Mouse (Mus musculus): ENCODE measurements around the gene Atrnl1. TPM values are rescaled to one million over a fixed set of nuclear protein-coding genes. Genes with fewer than 3 reads are reported as not detected.

Gene Atrnl1
- polyA plus RNA-seq, 1 experiment from 2014 or later: 7.6 TPM

GRCm38 (mm10) chr19:58097195-58097594 lies 486.4 kb downstream of the Atrnl1 start:
- Histone ChIP-seq H3K9me3 (ENCODE audit: control insufficient read depth, low read length) (no peaks in the 10 kb centered on the region), H3K9ac (ENCODE audit: low read length) (no peak overlapping the region), H3K36me3 (ENCODE audit: control insufficient read depth, insufficient read depth, low read length) (no peaks in the 10 kb centered on the region), H3K4me2 (ENCODE audit: low read depth) (no peak overlapping the region), H3K27ac (ENCODE audit: low read depth, low read length) (no peak overlapping the region), H3K27me3 (ENCODE audit: control insufficient read depth, insufficient read depth, low read length) (no peaks in the 10 kb centered on the region), H3K4me3 (ENCODE audit: low read depth, low read length) (no peak overlapping the region), H3K4me1 (ENCODE audit: control insufficient read depth, insufficient read depth, low read length) (no peaks in the 10 kb centered on the region)
- no peak for DNase-seq (ENCODE audit: low spot score)
- no peak for ATAC-seq (ENCODE audit: insufficient read depth, low FRiP score, low TSS enrichment)
- 82% methylated on average over 2 of the region's 2 CpGs for WGBS

GRCm38 (mm10) chr19:58099539-58099938 lies 488.7 kb downstream of the Atrnl1 start:
- no peak overlapping the region for H3K4me3 ChIP-seq (ENCODE audit: low read depth, low read length)
- no peak overlapping the region for H3K4me2 ChIP-seq (ENCODE audit: low read depth)
- H3K9ac ChIP-seq (ENCODE audit: low read length): no peak overlapping the region
- H3K27me3 ChIP-seq (ENCODE audit: control insufficient read depth, insufficient read depth, low read length): no peaks in the 10 kb centered on the region
- H3K9me3 ChIP-seq (ENCODE audit: control insufficient read depth, low read length): no peaks in the 10 kb centered on the region
- H3K36me3 ChIP-seq (ENCODE audit: control insufficient read depth, insufficient read depth, low read length): no peaks in the 10 kb centered on the region
- DNase-seq (ENCODE audit: low spot score): no peak
- ATAC-seq (ENCODE audit: insufficient read depth, low FRiP score, low TSS enrichment): no peak
- H3K27ac ChIP-seq (ENCODE audit: low read depth, low read length): no peak overlapping the region
- WGBS: 95% methylated on average over 5 of the region's 5 CpGs
- H3K4me1 ChIP-seq (ENCODE audit: control insufficient read depth, insufficient read depth, low read length): no peaks in the 10 kb centered on the region

- Histone ChIP-seq H3K36me3 (ENCODE audit: control insufficient read depth, insufficient read depth, low read length) (no peaks in the 10 kb centered on the region), H3K4me1 (ENCODE audit: control insufficient read depth, insufficient read depth, low read length) (no peaks in the 10 kb centered on the region), H3K27me3 (ENCODE audit: control insufficient read depth, insufficient read depth, low read length) (no peaks in the 10 kb centered on the region), H3K4me2 (ENCODE audit: low read depth) (no peak overlapping the region), H3K27ac (ENCODE audit: low read depth, low read length) (no peak overlapping the region), H3K9me3 (ENCODE audit: control insufficient read depth, low read length) (no peaks in the 10 kb centered on the region), H3K9ac (ENCODE audit: low read length) (no peak overlapping the region), H3K4me3 (ENCODE audit: low read depth, low read length) (no peak overlapping the region)
- ATAC-seq (ENCODE audit: insufficient read depth, low FRiP score, low TSS enrichment): no peak
- 89% methylated on average over 4 of the region's 4 CpGs for WGBS
- DNase-seq (ENCODE audit: low spot score): no peak
Measured at GRCm38 (mm10) chr19:58100381-58100780, 489.5 kb downstream of the Atrnl1 start.

GRCm38 (mm10) chr19:58104544-58104943 lies 493.7 kb downstream of the Atrnl1 start:
- no peak overlapping the region for H3K4me2 ChIP-seq (ENCODE audit: low read depth)
- no peak overlapping the region for H3K9ac ChIP-seq (ENCODE audit: low read length)
- 67% methylated on average over 7 of the region's 7 CpGs for WGBS
- H3K4me1 ChIP-seq (ENCODE audit: control insufficient read depth, insufficient read depth, low read length): peaks cover 3% of the 10 kb centered on the region; the same call in 1 of the 2 replicates
- H3K27me3 ChIP-seq (ENCODE audit: control insufficient read depth, insufficient read depth, low read length): no peaks in the 10 kb centered on the region
- DNase-seq (ENCODE audit: low spot score) (no peak), ATAC-seq (ENCODE audit: insufficient read depth, low FRiP score, low TSS enrichment) (no peak)
- H3K4me3 ChIP-seq (ENCODE audit: low read depth, low read length): no peak overlapping the region
- no peaks in the 10 kb centered on the region for H3K9me3 ChIP-seq (ENCODE audit: control insufficient read depth, low read length)
- H3K36me3 ChIP-seq (ENCODE audit: control insufficient read depth, insufficient read depth, low read length): no peaks in the 10 kb centered on the region
- H3K27ac ChIP-seq (ENCODE audit: low read depth, low read length): no peak overlapping the region

GRCm38 (mm10) chr19:58107632-58108031 lies 496.8 kb downstream of the Atrnl1 start:
- peaks cover 3% of the 10 kb centered on the region; the same call in 1 of the 2 replicates for H3K4me1 ChIP-seq (ENCODE audit: control insufficient read depth, insufficient read depth, low read length)
- no peak overlapping the region for H3K4me3 ChIP-seq (ENCODE audit: low read depth, low read length)
- 41% methylated on average over 10 of the region's 10 CpGs for WGBS
- no peaks in the 10 kb centered on the region for H3K27me3 ChIP-seq (ENCODE audit: control insufficient read depth, insufficient read depth, low read length)
- H3K36me3 ChIP-seq (ENCODE audit: control insufficient read depth, insufficient read depth, low read length): no peaks in the 10 kb centered on the region
- H3K9ac ChIP-seq (ENCODE audit: low read length): no peak overlapping the region
- ATAC-seq (ENCODE audit: insufficient read depth, low FRiP score, low TSS enrichment): no peak
- H3K4me2 ChIP-seq (ENCODE audit: low read depth): no peak overlapping the region
- no peaks in the 10 kb centered on the region for H3K9me3 ChIP-seq (ENCODE audit: control insufficient read depth, low read length)
- no peak for DNase-seq (ENCODE audit: low spot score)
- H3K27ac ChIP-seq (ENCODE audit: low read depth, low read length): no peak overlapping the region

GRCm38 (mm10) chr19:58110491-58110890 lies 499.7 kb downstream of the Atrnl1 start:
- Histone ChIP-seq H3K27me3 (ENCODE audit: control insufficient read depth, insufficient read depth, low read length) (no peaks in the 10 kb centered on the region), H3K9me3 (ENCODE audit: control insufficient read depth, low read length) (no peaks in the 10 kb centered on the region), H3K36me3 (ENCODE audit: control insufficient read depth, insufficient read depth, low read length) (no peaks in the 10 kb centered on the region), H3K27ac (ENCODE audit: low read depth, low read length) (no peak overlapping the region), H3K4me2 (ENCODE audit: low read depth) (no peak overlapping the region), H3K4me1 (ENCODE audit: control insufficient read depth, insufficient read depth, low read length) (peaks cover 3% of the 10 kb centered on the region; the same call in 1 of the 2 replicates), H3K9ac (ENCODE audit: low read length) (no peak overlapping the region), H3K4me3 (ENCODE audit: low read depth, low read length) (no peak overlapping the region)
- DNase-seq (ENCODE audit: low spot score): no peak
- ATAC-seq (ENCODE audit: insufficient read depth, low FRiP score, low TSS enrichment): no peak
- WGBS: 98% methylated on average over 3 of the region's 3 CpGs

- ATAC-seq (ENCODE audit: insufficient read depth, low FRiP score, low TSS enrichment): no peak
- H3K9ac ChIP-seq (ENCODE audit: low read length): no peak overlapping the region
- H3K4me2 ChIP-seq (ENCODE audit: low read depth): no peak overlapping the region
- H3K4me1 ChIP-seq (ENCODE audit: control insufficient read depth, insufficient read depth, low read length): peaks cover 3% of the 10 kb centered on the region; the same call in 1 of the 2 replicates
- DNase-seq (ENCODE audit: low spot score): no peak
- WGBS: 94% methylated on average over 6 of the region's 6 CpGs
- H3K27me3 ChIP-seq (ENCODE audit: control insufficient read depth, insufficient read depth, low read length): no peaks in the 10 kb centered on the region
- H3K4me3 ChIP-seq (ENCODE audit: low read depth, low read length): no peak overlapping the region
- no peak overlapping the region for H3K27ac ChIP-seq (ENCODE audit: low read depth, low read length)
- no peaks in the 10 kb centered on the region for H3K36me3 ChIP-seq (ENCODE audit: control insufficient read depth, insufficient read depth, low read length)
- H3K9me3 ChIP-seq (ENCODE audit: control insufficient read depth, low read length): no peaks in the 10 kb centered on the region
Measured at GRCm38 (mm10) chr19:58111291-58111690, 500.5 kb downstream of the Atrnl1 start.

GRCm38 (mm10) chr19:58112151-58112550 lies 501.3 kb downstream of the Atrnl1 start:
- DNase-seq (ENCODE audit: low spot score) (no peak), ATAC-seq (ENCODE audit: insufficient read depth, low FRiP score, low TSS enrichment) (no peak)
- H3K36me3 ChIP-seq (ENCODE audit: control insufficient read depth, insufficient read depth, low read length): no peaks in the 10 kb centered on the region
- H3K27ac ChIP-seq (ENCODE audit: low read depth, low read length): no peak overlapping the region
- H3K4me2 ChIP-seq (ENCODE audit: low read depth): no peak overlapping the region
- WGBS: 44% methylated on average over 5 of the region's 5 CpGs
- H3K4me3 ChIP-seq (ENCODE audit: low read depth, low read length): no peak overlapping the region
- no peaks in the 10 kb centered on the region for H3K27me3 ChIP-seq (ENCODE audit: control insufficient read depth, insufficient read depth, low read length)
- H3K9ac ChIP-seq (ENCODE audit: low read length): no peak overlapping the region
- peaks cover 3% of the 10 kb centered on the region; the same call in 1 of the 2 replicates for H3K4me1 ChIP-seq (ENCODE audit: control insufficient read depth, insufficient read depth, low read length)
- H3K9me3 ChIP-seq (ENCODE audit: control insufficient read depth, low read length): no peaks in the 10 kb centered on the region

GRCm38 (mm10) chr19:58113092-58113731 lies 502.4 kb downstream of the Atrnl1 start:
- H3K36me3 ChIP-seq (ENCODE audit: control insufficient read depth, insufficient read depth, low read length): no peaks in the 10 kb centered on the region
- peak; percentile 92 for ATAC-seq (ENCODE audit: insufficient read depth, low FRiP score, low TSS enrichment)
- no peaks in the 10 kb centered on the region for H3K9me3 ChIP-seq (ENCODE audit: control insufficient read depth, low read length)
- no peak overlapping the region for H3K9ac ChIP-seq (ENCODE audit: low read length)
- H3K27ac ChIP-seq (ENCODE audit: low read depth, low read length): no peak overlapping the region
- no peaks in the 10 kb centered on the region for H3K27me3 ChIP-seq (ENCODE audit: control insufficient read depth, insufficient read depth, low read length)
- WGBS: 79% methylated on average over 5 of the region's 5 CpGs
- H3K4me2 ChIP-seq (ENCODE audit: low read depth): no peak overlapping the region
- no peaks in the 10 kb centered on the region for H3K4me1 ChIP-seq (ENCODE audit: control insufficient read depth, insufficient read depth, low read length)
- no peak overlapping the region for H3K4me3 ChIP-seq (ENCODE audit: low read depth, low read length)
- DNase-seq (ENCODE audit: low spot score): no peak

All from neural tube, embryonic 11.5 days (tissue).